Mouse (Mus musculus): Measurements from ENCODE around the gene Rtn1.

DNA sequence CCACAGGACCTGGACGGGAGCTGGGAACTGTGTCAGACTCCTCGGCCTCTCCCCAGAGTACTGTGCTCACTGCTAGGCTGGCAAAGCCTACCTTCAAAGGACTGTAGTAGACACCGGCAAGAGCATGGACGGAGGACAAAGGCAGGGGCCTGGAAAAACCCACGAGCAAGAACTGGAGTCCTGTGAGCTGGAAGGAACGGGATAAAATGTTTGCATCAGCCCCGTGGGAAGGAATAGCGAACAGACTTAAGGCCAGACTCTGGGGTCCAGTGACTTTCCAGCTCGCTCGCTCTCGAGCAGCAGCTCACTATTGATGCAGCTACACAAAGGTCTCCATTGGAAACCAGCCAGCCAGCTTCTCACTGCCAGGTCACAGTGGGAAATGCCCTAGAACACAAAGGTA, 34.0 kb downstream of the Rtn1 start:
- TF ChIP-seq TAL1 (conservative IDR thresholded peaks at IDR 0.05; ENCODE audit: low read depth, low read length) (no peak), CTCF (IDR thresholded peaks at IDR 0.05; ENCODE audit: low read depth, low read length) (no peak), GATA1 (IDR thresholded peaks at IDR 0.05; ENCODE audit: borderline replicate concordance, low read length) (no peak), GATA2 (IDR thresholded peaks at IDR 0.05; ENCODE audit: borderline replicate concordance, low read depth, low read length) (no peak), POLR2AphosphoS5 (IDR thresholded peaks at IDR 0.05; ENCODE audit: insufficient replicate concordance, low read depth, low read length) (no peak)
